Mouse (Mus musculus) stomach, embryonic 16.5 days (tissue): ENCODE data around the gene Gp5. TPM values are rescaled to one million over a fixed set of nuclear protein-coding genes. Genes with fewer than 3 reads are reported as not detected.

Source experiments
- ATAC-seq: fragments of 200-750 bp; cut with Nextera tagmentation; 2 replicates; pipeline ENCODE4 v1.8.0; 2017; ENCODE audit warnings: moderate number of reproducible peaks, moderate TSS enrichment; ENCODE audit not compliant: insufficient read depth, low FRiP score
- H3K27ac ChIP-seq: fragments of 300-500 bp; sonication (generic); 2 replicates; pipeline ENCODE4 v1.5.1; 2014; ENCODE audit warnings: low read length
- H3K27me3 ChIP-seq: fragments of 300-500 bp; sonication (generic); 2 replicates; pipeline ENCODE4 v1.6.1; 2014; ENCODE audit warnings: low read length, control low read depth, mixed read lengths; ENCODE audit not compliant: control insufficient read depth, insufficient read depth
- H3K36me3 ChIP-seq: fragments of 300-500 bp; sonication (generic); 2 replicates; pipeline ENCODE4 v1.6.1; 2014; ENCODE audit warnings: low read length; ENCODE audit not compliant: control insufficient read depth, insufficient read depth
- H3K4me1 ChIP-seq: fragments of 300-500 bp; sonication (generic); 2 replicates; pipeline ENCODE4 v1.6.1; 2014; ENCODE audit warnings: low read length, control low read depth, mixed read lengths; ENCODE audit not compliant: control insufficient read depth, insufficient read depth
- H3K4me2 ChIP-seq: fragments of 300-500 bp; sonication (generic); 2 replicates; pipeline ENCODE4 v1.6.1; 2014; ENCODE audit warnings: low read depth, low read length, mixed read lengths
- H3K4me3 ChIP-seq: fragments of 300-500 bp; sonication (generic); replicated peaks from 2 replicates; pipeline ENCODE4 v1.5.1; 2014; ENCODE audit warnings: mild to moderate bottlenecking, low read length
- H3K9ac ChIP-seq: fragments of 300-500 bp; sonication (generic); 2 replicates; pipeline ENCODE4 v1.6.1; 2014; ENCODE audit warnings: low read length
- H3K9me3 ChIP-seq: fragments of 300-500 bp; sonication (generic); replicated peaks from 2 replicates; pipeline ENCODE4 v1.6.1; 2016; ENCODE audit warnings: low read length, control low read depth; ENCODE audit not compliant: control insufficient read depth
- WGBS: fragments of 180-500 bp; shearing (Covaris S2); extraction: QIAGEN DNeasy Blood & Tissue Kit; methylation state at CpG from one replicate; pipeline ENCODE4 v1.1.7; 2014; 5-methylcytosine and 5-hydroxymethylcytosine counted together
- polyA plus RNA-seq: library from polyadenylated mRNA; unstranded; fragments of >200 nt; fragmentation: Nextera tagmentation; extraction: Ambion mirVana; gene quantifications from 2 replicates; pipeline ENCODE4 v1.2.1, GENCODE M21; 2015

The Gp5 gene
- polyA plus RNA-seq, 1 experiment from 2014 or later, result 0.54 TPM

DNA sequence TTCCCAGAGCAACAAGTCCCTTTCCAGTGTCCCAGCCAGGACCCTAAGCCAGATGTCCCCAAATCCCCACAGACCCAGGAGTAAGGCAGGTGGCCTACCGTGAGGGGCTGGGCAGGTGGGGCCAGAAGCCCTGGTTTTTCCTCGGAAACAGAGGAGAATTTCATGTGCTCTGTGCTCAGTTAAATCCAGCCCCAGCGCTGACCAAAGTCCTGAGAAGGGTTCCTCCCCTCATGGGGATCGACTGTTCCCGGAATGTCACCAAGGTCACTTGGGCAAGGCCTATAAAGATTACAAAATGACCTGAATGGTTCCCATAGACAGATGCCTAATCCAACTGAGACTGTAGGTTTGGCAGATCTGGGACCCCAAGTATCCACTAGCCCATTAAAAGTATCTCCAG, 43.2 kb downstream of the Gp5 start, which contains the start of gene Cpn2:
Cpn2 (minus strand) TSS at position 141 of the 400 bp plus-strand sequence.
- no peak within 1 kb of the TSS for H3K4me2 ChIP-seq
- ATAC-seq, result no peak

DNA sequence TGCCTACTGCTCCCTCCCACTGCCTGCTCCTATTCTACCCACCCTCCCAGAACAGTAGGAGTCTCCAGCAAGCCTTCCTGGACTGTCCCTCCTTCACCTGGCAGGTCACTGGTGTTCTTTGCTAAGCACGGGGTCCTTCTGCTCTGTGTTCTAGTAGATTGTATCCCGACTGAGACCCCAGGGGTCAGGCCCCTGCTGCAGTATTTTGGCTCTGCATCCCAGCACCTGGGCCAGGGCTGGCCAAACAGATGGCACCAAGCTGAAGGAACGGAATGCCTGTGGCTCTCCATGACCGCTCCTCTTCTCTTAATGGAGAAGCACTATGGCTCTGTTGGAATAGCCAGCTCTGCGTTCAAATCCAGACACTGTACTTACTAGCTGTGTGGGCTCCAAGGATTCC, 44.0 kb downstream of the Gp5 start:
- H3K27ac ChIP-seq, result no peak overlapping the region
- peaks cover 4% of the 10 kb centered on the region; the same call in 1 of the 2 replicates for H3K4me1 ChIP-seq
- no peak overlapping the region for H3K4me2 ChIP-seq
- H3K36me3 ChIP-seq, result no peaks in the 10 kb centered on the region
- WGBS, result 80% methylated on average over 5 of the region's 5 CpGs
- H3K27me3 ChIP-seq, result no peaks in the 10 kb centered on the region
- no peak overlapping the region for H3K4me3 ChIP-seq
- H3K9ac ChIP-seq, result no peak overlapping the region
- no peak for ATAC-seq
- no peaks in the 10 kb centered on the region for H3K9me3 ChIP-seq

More for the DNA sequence above, 43.2 kb downstream of the Gp5 start, which contains the start of gene Cpn2:
- H3K36me3 ChIP-seq, result no peaks in the 10 kb centered on the region
- peaks cover 7% of the 10 kb centered on the region; the same call in 1 of the 2 replicates for H3K4me1 ChIP-seq
- no peak within 1 kb of the TSS for H3K9ac ChIP-seq
- H3K4me3 ChIP-seq, result no peak within 1 kb of the TSS
- 64% methylated on average over 5 of the region's 5 CpGs for WGBS
- H3K27me3 ChIP-seq, result no peaks in the 10 kb centered on the region
- no peaks in the 10 kb centered on the region for H3K9me3 ChIP-seq
- H3K27ac ChIP-seq, result no peak within 1 kb of the TSS

DNA sequence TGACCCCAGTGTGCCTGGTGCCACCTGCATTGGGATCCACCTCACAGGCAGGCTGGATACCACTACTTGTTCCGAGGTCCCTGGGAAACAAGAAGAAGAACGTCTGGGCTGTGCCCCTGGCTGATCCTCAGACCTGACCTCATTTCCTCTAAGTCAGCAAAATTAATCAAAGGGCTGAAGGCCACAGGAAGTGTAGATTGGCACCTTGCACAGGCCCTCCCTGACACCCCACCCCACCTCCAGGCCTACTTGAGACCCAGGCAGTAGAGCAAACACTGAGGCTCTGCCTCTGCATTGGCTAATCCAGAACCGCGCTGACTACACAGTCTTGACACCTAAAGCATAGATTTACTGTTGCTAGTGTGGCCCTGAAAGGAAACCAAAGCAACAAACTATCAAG, 45.0 kb downstream of the Gp5 start:
- Histone ChIP-seq H3K4me2 (no peak overlapping the region), H3K9me3 (no peaks in the 10 kb centered on the region), H3K27ac (no peak overlapping the region), H3K4me1 (no peaks in the 10 kb centered on the region), H3K36me3 (no peaks in the 10 kb centered on the region), H3K9ac (no peak overlapping the region), H3K4me3 (no peak overlapping the region), H3K27me3 (no peaks in the 10 kb centered on the region)
- WGBS, result 53% methylated on average over 4 of the region's 4 CpGs
- peak; percentile 22; the same call in 1 of the 2 replicates for ATAC-seq

DNA sequence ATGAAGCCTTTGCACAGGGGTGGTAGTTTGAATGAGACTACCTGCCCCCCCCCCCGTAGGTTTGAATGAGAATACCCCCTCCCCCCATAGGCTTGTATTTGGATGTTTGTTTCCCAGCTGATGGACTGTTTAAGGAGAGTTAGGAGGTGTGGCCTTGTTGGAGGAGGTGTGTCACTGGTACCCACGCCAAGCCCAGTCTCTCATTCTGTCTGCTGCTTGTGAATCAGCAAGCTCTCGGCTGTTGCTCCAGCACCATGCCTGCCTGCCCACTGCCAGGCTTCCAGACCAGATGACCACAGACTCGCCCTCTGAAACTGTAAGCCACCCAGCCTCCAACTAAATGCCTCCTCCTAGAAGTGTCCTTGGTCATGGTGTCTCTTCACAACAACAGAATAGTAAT, 47.4 kb downstream of the Gp5 start:
- Histone ChIP-seq H3K4me2 (no peak overlapping the region), H3K36me3 (no peaks in the 10 kb centered on the region), H3K9ac (no peak overlapping the region), H3K4me1 (no peaks in the 10 kb centered on the region), H3K4me3 (no peak overlapping the region), H3K27me3 (no peaks in the 10 kb centered on the region), H3K27ac (no peak overlapping the region), H3K9me3 (no peaks in the 10 kb centered on the region)
- no peak for ATAC-seq
- 55% methylated on average over 4 of the region's 4 CpGs for WGBS

DNA sequence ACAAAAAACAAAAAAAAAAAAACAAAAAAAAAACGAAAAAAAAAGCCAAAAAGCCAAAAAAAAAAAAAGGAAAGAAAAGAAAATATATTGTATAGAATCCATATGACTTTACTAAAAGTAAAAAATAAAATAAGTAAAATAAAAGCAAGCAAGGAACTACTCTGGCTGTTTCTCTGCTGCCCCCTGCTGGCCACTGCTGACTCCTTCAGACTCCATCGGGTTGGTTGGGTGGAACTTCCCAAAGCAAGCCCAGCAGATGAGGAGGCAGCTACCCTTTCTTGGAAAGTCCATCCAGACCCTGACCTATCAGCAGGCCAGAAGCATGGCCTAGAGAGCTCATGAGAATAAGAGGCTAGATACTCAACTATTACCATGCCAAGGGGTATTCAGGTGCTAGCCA, 47.9 kb downstream of the Gp5 start:
- Histone ChIP-seq H3K27ac (no peak overlapping the region), H3K9me3 (no peaks in the 10 kb centered on the region), H3K4me2 (no peak overlapping the region), H3K9ac (no peak overlapping the region), H3K4me1 (no peaks in the 10 kb centered on the region), H3K4me3 (no peak overlapping the region), H3K36me3 (no peaks in the 10 kb centered on the region), H3K27me3 (no peaks in the 10 kb centered on the region)
- no peak for ATAC-seq
- 2% methylated on average over 2 of the region's 2 CpGs for WGBS

DNA sequence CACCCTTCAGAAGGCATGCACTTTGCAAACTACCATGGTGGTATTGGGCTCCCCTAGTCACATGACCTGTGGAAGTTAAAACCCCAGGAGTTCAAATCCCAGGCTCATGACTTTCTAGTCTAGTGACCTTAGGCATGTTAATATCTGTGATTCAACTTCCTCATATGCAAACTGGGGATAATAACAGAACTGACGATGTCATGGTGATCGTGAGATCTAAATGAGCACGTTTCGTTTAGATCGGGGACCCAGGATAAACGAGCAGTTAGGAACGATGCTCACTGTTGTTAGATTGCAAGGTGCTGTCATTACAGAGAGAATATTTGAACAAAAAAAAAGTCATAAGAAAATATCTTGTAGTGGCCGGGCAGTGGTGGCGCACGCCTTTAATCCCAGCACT, 48.4 kb downstream of the Gp5 start:
- no peaks in the 10 kb centered on the region for H3K27me3 ChIP-seq
- no peak overlapping the region for H3K9ac ChIP-seq
- no peak for ATAC-seq
- no peaks in the 10 kb centered on the region for H3K9me3 ChIP-seq
- no peak overlapping the region for H3K27ac ChIP-seq
- H3K36me3 ChIP-seq, result no peaks in the 10 kb centered on the region
- no peaks in the 10 kb centered on the region for H3K4me1 ChIP-seq
- no peak overlapping the region for H3K4me2 ChIP-seq
- no peak overlapping the region for H3K4me3 ChIP-seq
- WGBS, result 87% methylated on average over 10 of the region's 10 CpGs

DNA sequence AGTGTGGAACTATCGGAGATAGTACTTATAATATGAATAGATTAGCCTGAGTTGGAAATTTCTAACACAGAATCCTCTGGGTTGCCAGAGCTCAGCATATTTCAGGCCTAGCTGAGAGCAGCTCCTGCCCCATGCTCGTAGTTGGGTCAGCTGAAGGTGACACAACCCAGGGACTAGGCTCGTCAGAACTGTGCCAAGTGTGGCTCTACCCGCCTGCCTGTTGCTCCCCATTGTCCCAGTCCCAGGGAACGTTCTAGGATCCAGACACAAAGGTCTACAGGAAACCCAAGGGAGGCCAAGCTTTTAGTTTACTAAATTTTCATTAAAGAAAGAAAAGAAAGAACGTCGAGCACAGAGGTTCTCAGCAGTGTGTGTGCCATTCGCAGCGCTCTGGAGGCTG, 49.2 kb downstream of the Gp5 start:
- no peak overlapping the region for H3K4me2 ChIP-seq
- ATAC-seq, result no peak
- H3K9me3 ChIP-seq, result no peaks in the 10 kb centered on the region
- no peak overlapping the region for H3K4me3 ChIP-seq
- no peaks in the 10 kb centered on the region for H3K27me3 ChIP-seq
- 85% methylated on average over 9 of the region's 9 CpGs for whole genome bisulfite sequencing
- no peak overlapping the region for H3K27ac ChIP-seq
- H3K9ac ChIP-seq, result no peak overlapping the region
- H3K36me3 ChIP-seq, result no peaks in the 10 kb centered on the region
- H3K4me1 ChIP-seq, result no peaks in the 10 kb centered on the region

DNA sequence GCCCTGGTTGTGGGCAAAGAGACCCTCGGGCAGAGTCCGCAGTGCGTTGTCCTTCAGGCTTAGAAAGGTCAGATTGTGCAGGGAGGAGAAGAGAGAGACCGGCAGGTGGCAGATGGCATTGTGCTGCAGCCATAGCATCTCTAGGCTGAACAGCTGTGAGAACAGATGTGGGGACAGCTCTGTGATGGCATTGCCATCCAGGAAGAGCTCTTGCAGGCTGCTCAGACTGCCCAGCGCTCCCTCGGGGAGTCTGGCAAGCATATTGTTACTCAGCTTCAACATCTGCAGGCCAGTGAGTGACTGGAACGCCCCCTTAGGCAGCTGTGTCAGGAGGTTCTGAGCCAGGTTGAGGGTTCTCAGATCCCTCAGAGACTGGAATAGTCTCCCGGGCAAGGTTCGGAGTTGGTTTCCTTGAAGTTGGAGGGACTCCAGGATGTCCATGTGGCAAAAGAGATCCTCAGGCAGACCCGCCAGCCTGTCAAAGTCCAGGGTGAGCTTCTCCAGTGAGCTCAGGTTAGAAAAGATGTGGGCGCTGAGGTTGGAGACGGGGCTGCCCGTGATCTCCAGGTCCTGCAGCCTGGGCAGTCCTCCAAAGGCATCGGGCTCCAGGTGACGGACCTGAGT, 50.5 kb downstream of the Gp5 start:
- no peaks in the 10 kb centered on the region for H3K27me3 ChIP-seq
- H3K27ac ChIP-seq, result no peak overlapping the region
- no peak overlapping the region for H3K9ac ChIP-seq
- no peaks in the 10 kb centered on the region for H3K36me3 ChIP-seq
- H3K4me1 ChIP-seq, result no peaks in the 10 kb centered on the region
- WGBS, result 91% methylated on average over 15 of the region's 15 CpGs
- ATAC-seq, result no peak
- H3K9me3 ChIP-seq, result no peaks in the 10 kb centered on the region
- H3K4me3 ChIP-seq, result no peak overlapping the region
- no peak overlapping the region for H3K4me2 ChIP-seq

DNA sequence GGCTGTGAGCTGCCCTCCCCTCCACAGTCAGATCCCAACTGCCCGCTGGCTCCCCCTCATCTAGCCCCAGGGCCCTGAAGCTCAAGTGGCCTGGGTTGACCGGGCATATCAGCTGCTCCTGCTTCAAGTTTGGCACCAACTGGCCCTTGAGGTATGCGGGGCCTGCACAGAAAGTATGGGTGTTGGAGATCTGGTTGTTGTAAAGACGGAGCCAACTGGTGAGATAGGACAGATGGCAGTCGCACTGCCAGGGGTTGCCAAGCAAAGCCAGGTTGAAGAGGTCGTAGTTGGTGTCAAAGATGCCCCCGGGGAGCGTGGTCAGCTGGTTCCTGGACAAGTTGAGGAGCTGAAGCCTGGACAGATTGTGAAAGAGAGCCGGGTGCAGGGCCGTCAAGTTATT, 51.1 kb downstream of the Gp5 start:
- no peak for ATAC-seq
- H3K9ac ChIP-seq, result no peak overlapping the region
- 82% methylated on average over 10 of the region's 10 CpGs for WGBS
- H3K9me3 ChIP-seq, result no peaks in the 10 kb centered on the region
- H3K4me1 ChIP-seq, result no peaks in the 10 kb centered on the region
- no peaks in the 10 kb centered on the region for H3K27me3 ChIP-seq
- H3K27ac ChIP-seq, result no peak overlapping the region
- no peaks in the 10 kb centered on the region for H3K36me3 ChIP-seq
- no peak overlapping the region for H3K4me3 ChIP-seq
- no peak overlapping the region for H3K4me2 ChIP-seq
